Mouse (Mus musculus) midbrain, embryonic 11.5 days (tissue): ENCODE data around the gene Sipa1l3. TPM values are rescaled to one million over a fixed set of nuclear protein-coding genes. Genes with fewer than 3 reads are reported as not detected.

Source experiments
- ATAC-seq: fragments of 200-750 bp; cut with Nextera tagmentation; 2 replicates; pipeline ENCODE4 v1.8.0; 2017; ENCODE audit warnings: moderate TSS enrichment, moderate library complexity; ENCODE audit not compliant: low FRiP score
- DNase-seq: peaks from one replicate; pipeline ENCODE4 v3.0.0; 2015; ENCODE audit warnings: low spot score; ENCODE audit errors: missing footprints
- H3K27ac ChIP-seq: fragments of 300-500 bp; sonication (generic); 2 replicates; pipeline ENCODE4 v1.5.1; 2014; ENCODE audit warnings: low read depth, low read length
- H3K27me3 ChIP-seq: fragments of 300-500 bp; sonication (generic); 2 replicates; pipeline ENCODE4 v1.6.1; 2014; ENCODE audit warnings: mild to moderate bottlenecking, low read length, moderate library complexity, mixed read lengths; ENCODE audit not compliant: control insufficient read depth, insufficient read depth
- H3K36me3 ChIP-seq: fragments of 300-500 bp; sonication (generic); 2 replicates; pipeline ENCODE4 v1.6.1; 2014; ENCODE audit warnings: mild to moderate bottlenecking, low read length, moderate library complexity, mixed read lengths; ENCODE audit not compliant: control insufficient read depth, insufficient read depth
- H3K4me1 ChIP-seq: fragments of 300-500 bp; sonication (generic); 2 replicates; pipeline ENCODE4 v1.6.1; 2014; ENCODE audit warnings: low read length; ENCODE audit not compliant: control insufficient read depth, insufficient read depth
- H3K4me2 ChIP-seq: fragments of 300-500 bp; sonication (generic); 2 replicates; pipeline ENCODE4 v1.6.1; 2014; ENCODE audit warnings: mild to moderate bottlenecking, moderate library complexity
- H3K4me3 ChIP-seq: fragments of 300-500 bp; sonication (generic); 2 replicates; pipeline ENCODE4 v1.5.1; 2014; ENCODE audit warnings: low read depth, low read length
- H3K9ac ChIP-seq: fragments of 300-500 bp; sonication (generic); 2 replicates; pipeline ENCODE4 v1.6.1; 2014; ENCODE audit warnings: low read length
- H3K9me3 ChIP-seq: fragments of 300-500 bp; sonication (generic); 2 replicates; pipeline ENCODE4 v1.6.1; 2016; ENCODE audit warnings: low read length; ENCODE audit not compliant: control insufficient read depth
- WGBS: fragments of 180-500 bp; shearing (Covaris S2); extraction: QIAGEN DNeasy Blood & Tissue Kit; methylation state at CpG from one replicate; pipeline ENCODE4 v1.1.7; 2014; 5-methylcytosine and 5-hydroxymethylcytosine counted together
- polyA plus RNA-seq: library from polyadenylated mRNA; unstranded; fragments of >200 nt; fragmentation: Nextera tagmentation; extraction: Ambion mirVana; gene quantifications from 2 replicates; pipeline ENCODE4 v1.2.1, GENCODE M21; 2014

The Sipa1l3 gene
- polyA plus RNA-seq, 1 experiment from 2014 or later: 7.8 TPM

- no peaks in the 10 kb centered on the region for H3K9me3 ChIP-seq
- no peak overlapping the region for H3K27ac ChIP-seq
- H3K4me1 ChIP-seq: no peaks in the 10 kb centered on the region; the same call in 1 of the 2 replicates
- H3K27me3 ChIP-seq: no peaks in the 10 kb centered on the region
- no peak overlapping the region for H3K4me2 ChIP-seq
- no peak for DNase-seq
- H3K9ac ChIP-seq: no peak overlapping the region
- no peak overlapping the region for H3K4me3 ChIP-seq
- WGBS: 88% methylated on average over 5 of the region's 5 CpGs
- no peaks in the 10 kb centered on the region for H3K36me3 ChIP-seq
- no peak for ATAC-seq
These were observed 56.3 kb downstream of the Sipa1l3 start for GRCm38 (mm10) chr7:29462178-29462577.

GRCm38 (mm10) chr7:29461557-29461956 is 56.9 kb downstream of the Sipa1l3 start:
- Histone ChIP-seq H3K4me2 (no peak overlapping the region), H3K4me3 (no peak overlapping the region), H3K27ac (no peak overlapping the region), H3K9ac (no peak overlapping the region), H3K27me3 (no peaks in the 10 kb centered on the region), H3K9me3 (no peaks in the 10 kb centered on the region), H3K4me1 (no peaks in the 10 kb centered on the region; the same call in 1 of the 2 replicates), H3K36me3 (no peaks in the 10 kb centered on the region)
- no peak for DNase-seq
- ATAC-seq: no peak
- 91% methylated on average over 10 of the region's 10 CpGs for WGBS

- no peak for ATAC-seq
- H3K36me3 ChIP-seq: no peaks in the 10 kb centered on the region
- H3K4me1 ChIP-seq: 0 out of 2 replicates have a peak, but pooled peaks cover 2% of the 10 kb centered on the region
- no peaks in the 10 kb centered on the region; the same call in 1 of the 2 replicates for H3K9me3 ChIP-seq
- WGBS: 89% methylated on average over 14 of the region's 14 CpGs
- no peak overlapping the region for H3K4me3 ChIP-seq
- H3K9ac ChIP-seq: no peak overlapping the region
- no peak overlapping the region for H3K27ac ChIP-seq
- no peak for DNase-seq
- H3K4me2 ChIP-seq: no peak overlapping the region
- no peaks in the 10 kb centered on the region; the same call in 1 of the 2 replicates for H3K27me3 ChIP-seq
These were observed 59.3 kb downstream of the Sipa1l3 start for GRCm38 (mm10) chr7:29458889-29459740.

- DNase-seq (no peak), ATAC-seq (no peak)
- no peak overlapping the region for H3K27ac ChIP-seq
- H3K4me3 ChIP-seq: no peak overlapping the region
- 81% methylated on average over 6 of the region's 6 CpGs for WGBS
- no peak overlapping the region for H3K9ac ChIP-seq
- H3K4me1 ChIP-seq: peaks cover 13% of the 10 kb centered on the region
- H3K4me2 ChIP-seq: no peak overlapping the region
- no peaks in the 10 kb centered on the region; the same call in 1 of the 2 replicates for H3K27me3 ChIP-seq
- H3K9me3 ChIP-seq: no peaks in the 10 kb centered on the region; the same call in 1 of the 2 replicates
- no peaks in the 10 kb centered on the region for H3K36me3 ChIP-seq
These were observed 60.7 kb downstream of the Sipa1l3 start for GRCm38 (mm10) chr7:29457772-29458171.

- DNase-seq: no peak
- H3K27me3 ChIP-seq: no peaks in the 10 kb centered on the region; the same call in 1 of the 2 replicates
- no peak for ATAC-seq
- WGBS: 88% methylated on average over 9 of the region's 9 CpGs
- H3K9ac ChIP-seq: no peak overlapping the region
- no peak overlapping the region for H3K27ac ChIP-seq
- no peaks in the 10 kb centered on the region for H3K36me3 ChIP-seq
- H3K4me2 ChIP-seq: no peak overlapping the region
- peaks cover 19% of the 10 kb centered on the region for H3K4me1 ChIP-seq
- no peaks in the 10 kb centered on the region; the same call in 1 of the 2 replicates for H3K9me3 ChIP-seq
- H3K4me3 ChIP-seq: no peak overlapping the region
These were observed 61.7 kb downstream of the Sipa1l3 start for GRCm38 (mm10) chr7:29456716-29457115.

GRCm38 (mm10) chr7:29455591-29455990 is 62.9 kb downstream of the Sipa1l3 start:
- Histone ChIP-seq H3K27me3 (no peaks in the 10 kb centered on the region; the same call in 1 of the 2 replicates), H3K9ac (0 out of 2 replicates have a peak overlapping the region, but pooled peaks have one; percentile 16), H3K4me3 (no peak overlapping the region), H3K4me1 (peaks cover 19% of the 10 kb centered on the region), H3K9me3 (no peaks in the 10 kb centered on the region; the same call in 1 of the 2 replicates), H3K36me3 (no peaks in the 10 kb centered on the region), H3K4me2 (no peak overlapping the region), H3K27ac (no peak overlapping the region)
- DNase-seq: no peak
- no peak for ATAC-seq
- WGBS: 66% methylated on average over 6 of the region's 6 CpGs

GRCm38 (mm10) chr7:29454965-29455364 is 63.5 kb downstream of the Sipa1l3 start:
- Histone ChIP-seq H3K27ac (no peak overlapping the region), H3K4me3 (no peak overlapping the region), H3K4me2 (no peak overlapping the region), H3K9ac (0 out of 2 replicates have a peak overlapping the region, but pooled peaks have one; percentile 16), H3K27me3 (no peaks in the 10 kb centered on the region; the same call in 1 of the 2 replicates), H3K9me3 (no peaks in the 10 kb centered on the region; the same call in 1 of the 2 replicates), H3K36me3 (no peaks in the 10 kb centered on the region), H3K4me1 (peaks cover 19% of the 10 kb centered on the region)
- DNase-seq: no peak
- 33% methylated on average over 7 of the region's 7 CpGs for WGBS
- no peak for ATAC-seq

- peaks cover 19% of the 10 kb centered on the region for H3K4me1 ChIP-seq
- WGBS: 23% methylated on average over 18 of the region's 18 CpGs
- peak overlapping the region; percentile 4; the same call in 1 of the 2 replicates for H3K9ac ChIP-seq
- ATAC-seq (peak; percentile 65), DNase-seq (peak; percentile 93)
- no peaks in the 10 kb centered on the region for H3K36me3 ChIP-seq
- no peak overlapping the region; the same call in 1 of the 2 replicates for H3K4me2 ChIP-seq
- H3K27ac ChIP-seq: peak overlapping the region; percentile 30
- H3K27me3 ChIP-seq: no peaks in the 10 kb centered on the region; the same call in 1 of the 2 replicates
- no peaks in the 10 kb centered on the region; the same call in 1 of the 2 replicates for H3K9me3 ChIP-seq
- no peak overlapping the region for H3K4me3 ChIP-seq
These were observed 65.3 kb downstream of the Sipa1l3 start for GRCm38 (mm10) chr7:29452991-29453741.
